Mouse (Mus musculus): ENCODE data around the gene Rffl.
"Not testable (repeated sequence)": the region's sequence is repeated elsewhere in the genome, so short reads cannot be mapped to it uniquely, and the experiment has no call there.

The Rffl gene

DNA sequence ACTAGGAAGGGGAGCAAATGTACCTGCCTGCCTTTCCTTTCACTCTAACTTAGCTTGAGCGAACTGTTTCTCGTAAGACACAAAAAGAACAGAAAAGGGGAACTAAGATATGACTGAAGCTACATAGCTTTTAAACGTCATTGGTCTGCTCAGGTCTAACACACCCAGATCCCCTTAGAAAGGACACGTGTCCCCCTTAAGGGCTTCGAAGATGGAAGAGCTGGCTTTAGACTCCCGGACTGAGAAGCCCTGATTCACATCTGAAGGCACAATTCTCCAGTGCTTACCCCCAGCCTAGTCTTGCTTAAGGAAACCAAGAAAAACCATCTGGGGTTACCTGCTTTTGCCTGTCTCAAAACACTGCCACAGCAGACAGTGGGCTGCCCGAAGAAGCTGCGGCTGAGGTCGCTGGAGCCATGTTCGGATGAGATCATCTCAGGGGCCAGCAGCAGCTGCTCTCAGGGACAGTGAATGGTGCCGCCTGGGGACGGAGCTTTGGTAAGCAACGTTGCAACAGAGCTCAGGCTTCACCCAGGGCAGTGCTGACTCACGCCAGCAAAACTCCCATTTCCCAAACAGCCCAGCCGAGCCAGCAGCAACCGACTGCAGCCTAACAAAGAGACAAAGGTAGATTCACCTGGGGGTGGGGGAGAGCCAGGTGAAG is 25.5 kb downstream of the Rffl start:
- peak; percentile 87 for DNase-seq (ENCODE audit: low read depth)

GRCm38 (mm10) chr11:82844771-82845414 is 26.1 kb downstream of the Rffl start:
- DNase-seq (ENCODE audit: low read depth), result no peak

DNA sequence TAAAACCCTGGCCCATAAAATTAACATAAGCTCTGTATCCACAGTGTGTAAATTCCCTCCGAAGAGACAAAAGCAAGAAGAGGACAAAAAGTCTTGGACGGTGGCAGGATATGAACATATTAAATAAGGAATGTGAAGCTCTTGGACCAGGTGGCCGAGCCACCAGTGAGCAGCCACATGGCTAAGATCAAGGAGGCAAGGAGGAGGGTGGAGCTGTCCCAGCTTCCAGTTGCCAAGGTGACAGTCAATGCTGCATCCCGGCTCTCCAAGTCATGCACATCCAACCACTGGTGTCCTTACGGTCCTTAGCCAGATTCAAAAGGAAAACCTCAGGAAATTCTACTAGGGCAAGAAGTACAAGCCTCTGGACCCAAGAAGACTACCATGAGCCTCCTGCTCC is 32.5 kb downstream of the Rffl start:
- DNase-seq (ENCODE audit: low read depth), result no peak

DNA sequence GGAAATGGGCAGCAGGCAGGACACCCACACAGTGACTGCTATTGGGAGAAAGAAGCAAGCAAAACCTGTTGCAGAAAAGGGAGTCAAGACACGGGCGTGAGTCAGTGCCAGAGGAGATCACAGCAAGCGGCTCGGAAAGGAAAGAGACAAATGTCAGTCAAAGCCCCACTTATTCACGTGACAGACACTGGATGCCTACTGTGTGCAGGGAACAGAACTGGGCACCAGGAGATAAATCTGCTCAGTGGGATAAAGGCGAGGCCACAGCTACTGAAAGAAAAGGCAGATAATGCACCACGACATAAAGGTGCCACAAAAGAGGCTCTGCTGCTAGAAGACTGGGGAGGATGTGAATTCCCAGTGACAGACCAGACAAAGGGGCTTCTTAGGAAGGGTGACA is 33.2 kb downstream of the Rffl start:
- no peak for DNase-seq (ENCODE audit: low read depth)

DNA sequence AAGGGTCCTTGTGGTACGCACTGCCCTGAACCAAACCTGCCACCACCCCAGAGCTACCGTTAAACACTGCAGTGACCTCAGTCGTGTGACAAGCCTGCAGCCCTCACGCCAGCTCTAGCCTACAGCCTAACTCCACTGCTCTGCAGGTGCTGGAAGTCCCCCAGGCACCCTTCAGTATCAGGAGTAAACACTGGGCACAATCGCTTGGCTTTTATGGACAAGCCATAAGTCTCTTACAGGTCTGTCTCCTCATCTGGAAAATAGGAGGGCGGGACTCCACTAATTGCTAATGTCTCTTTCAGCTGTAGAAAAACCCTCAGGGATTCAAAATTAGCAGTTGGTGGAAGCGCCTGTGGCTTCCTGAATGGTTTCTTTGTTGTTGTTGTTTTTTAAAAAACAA is 33.8 kb downstream of the Rffl start:
- DNase-seq (ENCODE audit: low read depth), result no peak

GRCm38 (mm10) chr11:82835616-82836432 is 35.2 kb downstream of the Rffl start:
- DNase-seq (ENCODE audit: low read depth), result no peak

GRCm38 (mm10) chr11:82834359-82834758 is 36.7 kb downstream of the Rffl start:
- DNase-seq (ENCODE audit: low read depth), result not testable (repeated sequence)

GRCm38 (mm10) chr11:82833929-82834328 is 37.1 kb downstream of the Rffl start:
- DNase-seq (ENCODE audit: low read depth), result no peak

DNA sequence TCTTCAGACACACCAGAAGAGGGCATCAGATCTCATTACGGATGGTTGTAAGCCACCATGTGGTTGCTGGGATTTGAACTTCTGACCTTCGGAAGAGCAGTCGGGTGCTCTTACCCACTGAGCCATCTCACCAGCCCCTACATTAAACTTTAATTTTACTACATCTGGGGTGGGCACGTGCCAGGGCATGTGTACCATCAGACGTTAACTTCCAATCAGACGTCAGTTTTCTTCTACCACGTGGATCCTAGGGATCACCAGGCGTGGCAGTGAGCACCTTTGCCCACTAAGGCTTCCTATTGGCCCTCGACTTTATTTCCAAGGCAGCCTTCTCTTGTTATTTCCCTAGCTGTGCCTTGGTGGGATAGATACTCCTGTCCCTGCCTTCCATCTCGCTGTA is 38.6 kb downstream of the Rffl start:
- DNase-seq (ENCODE audit: low read depth), result not testable (repeated sequence)

DNA sequence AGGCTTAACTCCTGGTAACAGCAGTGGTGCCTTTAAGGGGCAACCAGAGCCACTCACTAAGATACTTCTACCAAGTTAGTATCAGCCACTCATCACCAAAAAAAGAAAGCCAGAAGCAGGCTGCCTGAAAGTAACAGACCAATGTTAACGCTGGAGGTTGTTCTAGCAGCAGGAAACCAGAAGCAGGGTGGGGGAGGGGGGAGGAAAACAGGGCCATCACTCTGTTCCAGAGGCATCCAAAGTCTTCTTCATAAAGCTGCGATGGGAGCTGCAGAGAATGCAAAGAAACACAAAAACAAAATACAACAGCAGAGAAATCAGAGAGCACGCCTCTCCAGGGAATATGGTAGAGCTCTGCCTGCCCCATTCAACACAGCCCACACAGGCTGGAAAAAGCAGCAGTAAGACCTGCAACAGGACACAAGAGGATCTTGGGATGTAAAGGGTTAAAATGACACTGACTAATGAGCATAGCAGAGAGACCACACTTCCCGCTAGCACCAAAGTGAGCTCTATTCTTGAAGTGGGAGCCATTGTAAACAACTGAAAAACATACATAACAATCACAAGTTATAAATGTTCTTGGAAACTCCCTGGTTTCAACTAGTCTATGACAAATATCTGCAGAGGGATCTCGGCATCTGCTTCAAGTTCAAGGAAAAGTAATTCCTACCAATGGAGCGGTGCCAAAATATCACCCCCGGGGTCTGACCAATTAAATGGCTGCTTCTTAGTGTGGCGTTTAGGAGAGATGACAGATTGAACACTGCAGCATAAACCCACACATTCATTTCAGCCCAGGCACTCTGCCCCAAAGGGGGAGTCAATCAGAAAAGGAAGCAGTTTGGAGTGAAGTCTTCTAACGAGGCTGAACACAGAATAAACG is 39.8 kb downstream of the Rffl start:
- DNase-seq (ENCODE audit: low read depth), result peak; percentile 48

DNA sequence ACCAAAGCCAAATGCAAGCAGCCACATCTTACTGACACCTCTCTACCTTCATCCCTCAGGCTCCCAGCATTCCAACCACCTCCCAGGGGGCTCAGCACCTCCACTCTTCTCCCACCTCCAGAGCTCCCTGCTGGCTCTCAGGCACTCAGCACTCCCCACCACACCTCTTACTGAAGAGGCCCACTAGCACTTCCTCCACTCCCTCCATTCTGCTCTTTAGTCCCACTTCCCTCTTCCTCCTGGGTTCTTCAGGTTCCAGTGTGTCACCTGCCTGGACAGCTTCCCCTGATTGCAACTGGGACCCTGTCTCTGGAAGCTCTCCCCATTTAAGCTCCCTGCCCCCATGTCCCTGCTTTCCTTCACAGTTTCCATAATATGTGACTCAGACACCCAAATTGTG is 44.2 kb downstream of the Rffl start:
- DNase-seq (ENCODE audit: low read depth), result no peak

- DNase-seq (ENCODE audit: low read depth), result no peak
Observed at GRCm38 (mm10) chr11:82820788-82821456, 50.1 kb downstream of the Rffl start.

- peak; percentile 74 for DNase-seq (ENCODE audit: low read depth)
Observed at GRCm38 (mm10) chr11:82819350-82819749, 51.7 kb downstream of the Rffl start.

DNA sequence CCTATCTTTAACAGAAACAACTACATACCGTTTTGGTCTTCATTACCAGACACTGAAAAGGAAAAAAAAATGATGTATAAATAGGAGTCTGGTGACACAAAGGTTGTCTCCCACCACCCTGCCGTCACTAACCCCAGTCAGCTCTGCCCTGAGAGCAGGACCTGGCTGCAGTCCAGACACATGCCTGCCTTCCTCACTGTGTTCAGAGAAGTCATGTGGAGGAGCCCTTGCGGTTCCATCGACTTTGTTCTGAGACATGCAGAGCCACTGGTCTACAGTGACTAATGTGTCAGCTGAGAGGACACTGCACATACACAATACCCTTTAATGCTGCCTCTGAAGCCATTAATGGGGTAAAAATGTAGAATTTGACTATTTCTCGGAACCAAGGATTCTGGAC is 62.5 kb downstream of the Rffl start:
- no peak for DNase-seq (ENCODE audit: low read depth)

GRCm38 (mm10) chr11:82807370-82807769 is 63.6 kb downstream of the Rffl start:
- DNase-seq (ENCODE audit: low read depth), result no peak

- peak; percentile 23 for DNase-seq (ENCODE audit: low read depth)
Observed at GRCm38 (mm10) chr11:82806656-82807055, 64.4 kb downstream of the Rffl start.

- DNase-seq (ENCODE audit: low read depth), result no peak
Observed at GRCm38 (mm10) chr11:82783453-82783852, 87.6 kb downstream of the Rffl start.

GRCm38 (mm10) chr11:82782197-82782596 is 88.8 kb downstream of the Rffl start:
- DNase-seq (ENCODE audit: low read depth), result no peak

GRCm38 (mm10) chr11:82780983-82781903 is 89.8 kb downstream of the Rffl start, which contains the start of gene Lig3:
Gene Lig3 (plus strand): TSS chr11:82781108.
- DNase-seq (ENCODE audit: low read depth), result peak; percentile 98

GRCm38 (mm10) chr11:82780134-82780533 is 90.9 kb downstream of the Rffl start:
- DNase-seq (ENCODE audit: low read depth), result no peak

Data from NIH3T3 (cell line).